Mouse (Mus musculus) leukemia stem cell, adult 10-12 weeks (primary cell): ENCODE results near the gene Cyp24a1. TPM values are rescaled to one million over a fixed set of nuclear protein-coding genes. Genes with fewer than 3 reads are reported as not detected.

Experiments used
- polyA plus RNA-seq: library from polyadenylated mRNA; stranded (reverse); fragments of >175 nt; gene quantifications from 2 replicates; pipeline ENCODE4 v1.2.3, GENCODE M21; 2012; ENCODE audit warnings: low replicate concordance

The Cyp24a1 gene
- not detected in 2 replicates for polyA plus RNA-seq

GRCm38 (mm10) chr2:170497091-170497566 lies at the start of gene Cyp24a1:
TSS of gene Cyp24a1 (minus strand) at chr2:170497145.

GRCm38 (mm10) chr2:170496154-170496930 lies 603 bp downstream of the Cyp24a1 start, which contains the start of gene Pfdn4:
TSS of gene Pfdn4 (plus strand) at chr2:170496428.

Other genes with a start within 250 kb of the Cyp24a1 start
- 0.68 TPM in 1 of 2 replicates, not detected in the other for gene Bcas1, start 69.3 kb downstream of the Cyp24a1 start, polyA plus RNA-seq
- 4.7 and 6.3 TPM in 2 replicates for gene Pfdn4, start 717 bp downstream of the Cyp24a1 start, polyA plus RNA-seq
- not detected in 2 replicates for gene 4930470P17Rik, start 104.9 kb upstream of the Cyp24a1 start, polyA plus RNA-seq
- gene Dok5, start 234.7 kb upstream of the Cyp24a1 start, polyA plus RNA-seq, result 0.16 TPM in 1 of 2 replicates, not detected in the other